Mouse (Mus musculus) ES-E14 (cell line): Measurements from ENCODE around the gene Rpap1.

Source experiments
- CHD2 ChIP-seq: IDR thresholded peaks from 2 replicates; pipeline ENCODE4 v1.6.1; 2014; ENCODE audit warnings: mild to moderate bottlenecking, low read depth, low read length, inconsistent platforms
- MAFK ChIP-seq: IDR thresholded peaks from 2 replicates; pipeline ENCODE4 v1.6.1; 2014; ENCODE audit warnings: mild to moderate bottlenecking, low read depth, low read length, inconsistent platforms; ENCODE audit not compliant: insufficient read depth
- ZNF384 ChIP-seq: IDR thresholded peaks from 2 replicates; pipeline ENCODE4 v1.6.1; 2012; ENCODE audit warnings: low read depth, low read length, inconsistent platforms

DNA sequence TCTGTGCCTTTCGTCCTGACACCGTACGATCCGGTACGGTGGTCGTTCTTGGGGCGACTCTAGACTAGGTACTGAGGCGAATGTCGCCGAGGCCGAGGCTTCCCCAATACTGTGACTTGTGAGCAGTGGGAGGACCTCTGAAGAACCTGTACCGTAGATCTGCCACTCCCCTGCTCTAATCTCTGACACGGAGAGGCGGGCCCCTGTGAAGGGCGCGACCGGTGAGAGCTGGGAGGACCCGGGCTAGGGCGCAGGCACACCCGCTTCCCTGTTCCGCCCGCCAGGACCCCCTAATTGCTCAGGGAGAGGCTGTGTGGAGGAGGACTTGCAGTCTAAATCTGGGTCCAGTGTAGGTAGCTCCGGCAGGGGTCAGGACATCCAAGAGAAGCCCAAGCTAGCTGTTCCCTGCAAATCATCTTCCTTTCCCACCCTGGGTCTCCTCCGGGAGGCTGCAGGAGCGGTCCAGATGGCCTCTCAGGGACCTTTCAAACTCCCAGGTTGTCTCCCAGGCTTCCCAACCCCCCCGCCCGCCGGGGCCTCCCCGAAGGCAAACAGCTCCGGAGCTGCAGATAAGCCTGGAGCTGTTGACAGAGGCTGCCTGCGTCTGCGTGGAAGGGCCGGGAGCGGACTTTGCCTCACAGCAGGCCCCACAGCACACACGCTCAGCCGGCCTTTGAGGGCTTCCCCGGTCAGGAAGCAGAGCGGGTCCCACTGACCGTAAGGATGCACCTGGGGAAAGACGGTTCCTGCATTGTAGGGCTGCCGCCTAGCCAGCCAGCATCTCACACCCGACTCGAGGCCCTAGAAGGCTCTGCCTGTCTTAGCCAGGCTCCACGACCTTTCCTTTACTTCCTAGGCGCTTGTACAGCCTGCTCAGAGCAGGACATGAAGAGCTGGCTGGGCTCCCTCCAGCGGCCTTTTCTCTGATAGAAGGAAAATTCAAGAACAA is 42.9 kb downstream of the Rpap1 start:
- TF ChIP-seq MAFK (no peak), CHD2 (no peak), ZNF384 (no peak)
